Mouse (Mus musculus): ENCODE results near the gene Cchcr1. TPM values are rescaled to one million over a fixed set of nuclear protein-coding genes. Genes with fewer than 3 reads are reported as not detected.

Gene Cchcr1
- polyA plus RNA-seq, 1 experiment from 2014 or later = 2.4 TPM

DNA sequence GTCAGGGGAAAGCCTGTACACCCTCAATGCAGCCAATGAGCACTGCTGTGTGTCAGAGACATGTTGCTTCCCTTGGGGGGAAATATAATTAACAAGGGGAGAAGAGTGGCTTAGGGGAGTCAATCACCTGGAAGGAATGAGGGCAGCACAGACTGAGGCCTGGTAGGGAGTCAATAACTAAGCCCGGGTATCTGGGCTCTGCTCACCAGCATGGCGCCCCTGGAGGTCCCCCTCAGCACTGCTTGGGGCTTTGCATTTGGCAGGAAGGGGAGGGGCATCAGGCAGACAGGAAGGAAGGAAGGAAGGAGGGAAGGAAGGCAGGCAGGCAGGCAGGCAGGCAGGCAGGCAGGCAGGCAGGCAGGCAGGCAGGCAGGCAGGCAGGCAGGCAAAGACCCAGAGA is 30.6 kb downstream of the Cchcr1 start:
- no peak for ATAC-seq (ENCODE audit: low read depth)
- Histone ChIP-seq H3K9ac (replicated peaks; ENCODE audit: low read depth, low read length) (no peak overlapping the region), H3K27me3 (ENCODE audit: control insufficient read depth, insufficient read depth, low read length) (no peaks in the 10 kb centered on the region), H3K4me3 (ENCODE audit: low read depth, low read length) (no peak overlapping the region), H3K9me3 (ENCODE audit: control insufficient read depth, low read length) (no peaks in the 10 kb centered on the region), H3K27ac (ENCODE audit: low read depth, low read length) (no peak overlapping the region), H3K4me2 (ENCODE audit: low read depth, low read length) (no peak overlapping the region), H3K4me1 (ENCODE audit: control insufficient read depth, insufficient read depth, low read length) (peaks cover 7% of the 10 kb centered on the region; the same call in 1 of the 2 replicates), H3K36me3 (ENCODE audit: control insufficient read depth, insufficient read depth, low read length) (no peaks in the 10 kb centered on the region)
- 65% methylated on average over 2 of the region's 2 CpGs for WGBS

GRCm38 (mm10) chr17:35548636-35549035 is 31.7 kb downstream of the Cchcr1 start:
- no peaks in the 10 kb centered on the region for H3K9me3 ChIP-seq (ENCODE audit: control insufficient read depth, low read length)
- no peaks in the 10 kb centered on the region for H3K36me3 ChIP-seq (ENCODE audit: control insufficient read depth, insufficient read depth, low read length)
- no peaks in the 10 kb centered on the region for H3K27me3 ChIP-seq (ENCODE audit: control insufficient read depth, insufficient read depth, low read length)
- H3K9ac ChIP-seq (replicated peaks; ENCODE audit: low read depth, low read length) = no peak overlapping the region
- 20% methylated on average over 5 of the region's 5 CpGs for WGBS
- 0 out of 2 replicates have a peak, but pooled peaks cover 3% of the 10 kb centered on the region for H3K4me1 ChIP-seq (ENCODE audit: control insufficient read depth, insufficient read depth, low read length)
- H3K4me2 ChIP-seq (ENCODE audit: low read depth, low read length) = no peak overlapping the region
- H3K27ac ChIP-seq (ENCODE audit: low read depth, low read length) = no peak overlapping the region
- no peak overlapping the region for H3K4me3 ChIP-seq (ENCODE audit: low read depth, low read length)
- no peak for ATAC-seq (ENCODE audit: low read depth)

- no peak overlapping the region for H3K27ac ChIP-seq (ENCODE audit: low read depth, low read length)
- no peaks in the 10 kb centered on the region for H3K27me3 ChIP-seq (ENCODE audit: control insufficient read depth, insufficient read depth, low read length)
- H3K9me3 ChIP-seq (ENCODE audit: control insufficient read depth, low read length) = no peaks in the 10 kb centered on the region
- H3K4me1 ChIP-seq (ENCODE audit: control insufficient read depth, insufficient read depth, low read length) = 0 out of 2 replicates have a peak, but pooled peaks cover 3% of the 10 kb centered on the region
- no peak overlapping the region for H3K4me3 ChIP-seq (ENCODE audit: low read depth, low read length)
- H3K9ac ChIP-seq (replicated peaks; ENCODE audit: low read depth, low read length) = no peak overlapping the region
- no peak for ATAC-seq (ENCODE audit: low read depth)
- WGBS = 59% methylated on average over 15 of the region's 15 CpGs
- H3K36me3 ChIP-seq (ENCODE audit: control insufficient read depth, insufficient read depth, low read length) = no peaks in the 10 kb centered on the region
- no peak overlapping the region for H3K4me2 ChIP-seq (ENCODE audit: low read depth, low read length)
Measured at GRCm38 (mm10) chr17:35549437-35550142, 32.7 kb downstream of the Cchcr1 start.

DNA sequence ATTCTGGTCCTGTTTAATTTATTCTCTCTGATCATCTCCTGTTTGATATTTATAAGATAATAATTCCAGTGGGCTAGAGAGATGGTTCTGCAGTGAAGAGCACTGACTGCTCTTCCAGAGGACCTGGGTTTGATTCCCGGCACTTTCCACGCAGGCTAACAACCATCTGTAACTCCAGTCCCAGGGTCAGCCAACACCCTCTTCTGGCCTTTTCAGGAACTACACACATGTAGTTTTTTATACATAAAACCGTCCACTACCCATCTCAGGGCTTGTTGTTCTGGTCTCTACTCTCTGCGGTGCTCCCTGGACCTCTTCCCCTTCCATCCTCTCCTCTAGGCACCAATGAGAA is 33.2 kb downstream of the Cchcr1 start:
- Histone ChIP-seq H3K9ac (replicated peaks; ENCODE audit: low read depth, low read length) (no peak overlapping the region), H3K27ac (ENCODE audit: low read depth, low read length) (no peak overlapping the region), H3K27me3 (ENCODE audit: control insufficient read depth, insufficient read depth, low read length) (no peaks in the 10 kb centered on the region), H3K4me1 (ENCODE audit: control insufficient read depth, insufficient read depth, low read length) (0 out of 2 replicates have a peak, but pooled peaks cover 3% of the 10 kb centered on the region), H3K36me3 (ENCODE audit: control insufficient read depth, insufficient read depth, low read length) (no peaks in the 10 kb centered on the region), H3K4me2 (ENCODE audit: low read depth, low read length) (no peak overlapping the region), H3K4me3 (ENCODE audit: low read depth, low read length) (no peak overlapping the region), H3K9me3 (ENCODE audit: control insufficient read depth, low read length) (no peaks in the 10 kb centered on the region)
- 93% methylated on average over 4 of the region's 4 CpGs for WGBS
- ATAC-seq (ENCODE audit: low read depth) = no peak

DNA sequence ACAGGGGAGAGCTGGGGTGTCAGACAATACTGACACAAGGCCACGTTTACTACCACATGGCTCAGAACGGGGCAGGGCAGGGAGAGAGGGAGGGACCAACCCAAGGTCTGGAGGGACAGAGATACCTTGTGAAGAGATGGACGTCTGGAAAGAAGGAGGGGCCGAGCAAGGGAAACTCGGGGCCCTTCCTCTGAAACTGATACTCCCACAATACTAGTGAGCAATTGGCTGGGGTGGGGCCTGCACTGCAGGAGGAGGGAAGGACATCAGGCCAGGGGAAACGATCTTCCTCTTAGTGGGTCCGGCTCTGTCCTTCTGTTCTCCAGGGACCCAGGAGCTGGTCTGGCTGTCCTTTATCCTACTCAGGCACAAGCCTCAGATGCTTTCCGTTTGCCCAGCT is 34.0 kb downstream of the Cchcr1 start:
- H3K27ac ChIP-seq (ENCODE audit: low read depth, low read length) = no peak overlapping the region
- no peak for ATAC-seq (ENCODE audit: low read depth)
- no peak overlapping the region for H3K4me3 ChIP-seq (ENCODE audit: low read depth, low read length)
- H3K9ac ChIP-seq (replicated peaks; ENCODE audit: low read depth, low read length) = no peak overlapping the region
- no peaks in the 10 kb centered on the region for H3K27me3 ChIP-seq (ENCODE audit: control insufficient read depth, insufficient read depth, low read length)
- WGBS = 49% methylated on average over 8 of the region's 8 CpGs
- H3K4me1 ChIP-seq (ENCODE audit: control insufficient read depth, insufficient read depth, low read length) = 0 out of 2 replicates have a peak, but pooled peaks cover 3% of the 10 kb centered on the region
- no peaks in the 10 kb centered on the region for H3K36me3 ChIP-seq (ENCODE audit: control insufficient read depth, insufficient read depth, low read length)
- H3K9me3 ChIP-seq (ENCODE audit: control insufficient read depth, low read length) = no peaks in the 10 kb centered on the region
- no peak overlapping the region for H3K4me2 ChIP-seq (ENCODE audit: low read depth, low read length)

GRCm38 (mm10) chr17:35551881-35552414 is 35.0 kb downstream of the Cchcr1 start, which contains the start of gene Cdsn:
Cdsn (plus strand) TSS chr17:35552128.
- Histone ChIP-seq H3K4me2 (ENCODE audit: low read depth, low read length) (no peak within 1 kb of the TSS), H3K27me3 (ENCODE audit: control insufficient read depth, insufficient read depth, low read length) (no peaks in the 10 kb centered on the region), H3K4me3 (ENCODE audit: low read depth, low read length) (no peak within 1 kb of the TSS), H3K36me3 (ENCODE audit: control insufficient read depth, insufficient read depth, low read length) (no peaks in the 10 kb centered on the region), H3K27ac (ENCODE audit: low read depth, low read length) (no peak within 1 kb of the TSS), H3K9me3 (ENCODE audit: control insufficient read depth, low read length) (no peaks in the 10 kb centered on the region), H3K9ac (replicated peaks; ENCODE audit: low read depth, low read length) (no peak within 1 kb of the TSS), H3K4me1 (ENCODE audit: control insufficient read depth, insufficient read depth, low read length) (no peaks in the 10 kb centered on the region)
- no peak for ATAC-seq (ENCODE audit: low read depth)
- WGBS = 79% methylated on average over 10 of the region's 10 CpGs

GRCm38 (mm10) chr17:35554321-35554720 is 37.4 kb downstream of the Cchcr1 start:
- Histone ChIP-seq H3K4me3 (ENCODE audit: low read depth, low read length) (no peak overlapping the region), H3K9me3 (ENCODE audit: control insufficient read depth, low read length) (no peaks in the 10 kb centered on the region), H3K27ac (ENCODE audit: low read depth, low read length) (no peak overlapping the region), H3K36me3 (ENCODE audit: control insufficient read depth, insufficient read depth, low read length) (no peaks in the 10 kb centered on the region), H3K27me3 (ENCODE audit: control insufficient read depth, insufficient read depth, low read length) (no peaks in the 10 kb centered on the region), H3K9ac (replicated peaks; ENCODE audit: low read depth, low read length) (no peak overlapping the region), H3K4me1 (ENCODE audit: control insufficient read depth, insufficient read depth, low read length) (no peaks in the 10 kb centered on the region), H3K4me2 (ENCODE audit: low read depth, low read length) (no peak overlapping the region)
- no peak for ATAC-seq (ENCODE audit: low read depth)
- WGBS = 87% methylated on average over 5 of the region's 5 CpGs

- H3K27me3 ChIP-seq (ENCODE audit: control insufficient read depth, insufficient read depth, low read length) = no peaks in the 10 kb centered on the region
- H3K4me3 ChIP-seq (ENCODE audit: low read depth, low read length) = no peak overlapping the region
- no peak overlapping the region for H3K9ac ChIP-seq (replicated peaks; ENCODE audit: low read depth, low read length)
- no peak for ATAC-seq (ENCODE audit: low read depth)
- no peak overlapping the region for H3K27ac ChIP-seq (ENCODE audit: low read depth, low read length)
- H3K4me1 ChIP-seq (ENCODE audit: control insufficient read depth, insufficient read depth, low read length) = no peaks in the 10 kb centered on the region
- 89% methylated on average over 18 of the region's 18 CpGs for WGBS
- H3K9me3 ChIP-seq (ENCODE audit: control insufficient read depth, low read length) = no peaks in the 10 kb centered on the region
- H3K4me2 ChIP-seq (ENCODE audit: low read depth, low read length) = no peak overlapping the region
- H3K36me3 ChIP-seq (ENCODE audit: control insufficient read depth, insufficient read depth, low read length) = no peaks in the 10 kb centered on the region
Measured at GRCm38 (mm10) chr17:35554761-35555397, 38.0 kb downstream of the Cchcr1 start.

DNA sequence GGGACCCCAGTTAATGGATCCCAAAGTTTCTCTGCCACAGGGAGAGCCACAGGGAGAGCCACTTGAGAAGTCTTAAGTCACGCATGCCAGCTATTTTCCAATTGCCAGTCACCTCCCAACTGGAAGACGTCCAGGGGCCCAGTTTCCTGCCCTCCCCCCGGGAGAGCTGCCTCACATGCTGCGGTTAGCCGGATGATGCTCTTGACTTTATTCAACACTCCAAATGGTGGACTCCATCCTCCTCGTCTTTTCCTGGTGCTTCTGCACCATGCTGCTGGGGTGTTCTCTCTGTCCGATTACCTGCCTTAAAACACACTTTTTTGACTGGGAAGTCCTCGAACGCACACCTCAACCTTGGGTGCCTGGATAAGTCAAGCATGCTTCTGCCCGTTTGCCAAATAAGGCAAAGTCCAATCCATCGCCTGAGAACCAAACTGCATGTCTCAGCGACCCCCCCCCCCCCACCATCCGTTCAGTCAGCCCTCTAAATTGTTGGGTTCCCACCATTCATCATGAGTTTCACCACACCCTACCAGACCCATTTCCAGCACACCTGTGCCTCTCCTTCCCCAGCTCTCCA is 39.4 kb downstream of the Cchcr1 start:
- Histone ChIP-seq H3K4me2 (ENCODE audit: low read depth, low read length) (no peak overlapping the region), H3K36me3 (ENCODE audit: control insufficient read depth, insufficient read depth, low read length) (no peaks in the 10 kb centered on the region), H3K27me3 (ENCODE audit: control insufficient read depth, insufficient read depth, low read length) (no peaks in the 10 kb centered on the region), H3K4me1 (ENCODE audit: control insufficient read depth, insufficient read depth, low read length) (no peaks in the 10 kb centered on the region), H3K9ac (replicated peaks; ENCODE audit: low read depth, low read length) (no peak overlapping the region), H3K9me3 (ENCODE audit: control insufficient read depth, low read length) (no peaks in the 10 kb centered on the region), H3K27ac (ENCODE audit: low read depth, low read length) (no peak overlapping the region), H3K4me3 (ENCODE audit: low read depth, low read length) (no peak overlapping the region)
- 89% methylated on average over 13 of the region's 13 CpGs for WGBS
- ATAC-seq (ENCODE audit: low read depth) = no peak
